Mouse (Mus musculus) embryonic fibroblast, embryonic 13.5 days (primary cell): ENCODE measurements around the gene Gm13757.

Experiments used
- CTCF ChIP-seq: IDR thresholded peaks from 2 replicates; pipeline ENCODE4 v1.5.1; 2011; ENCODE audit warnings: mild to moderate bottlenecking, control low read depth, low read length, moderate library complexity, borderline replicate concordance; ENCODE audit not compliant: insufficient read depth
- POLR2A ChIP-seq: IDR thresholded peaks from 2 replicates; pipeline ENCODE4 v1.6.1; 2011; ENCODE audit warnings: low read depth, mild to moderate bottlenecking, control low read depth, low read length, moderate library complexity

- TF ChIP-seq CTCF: no peak
- no peak for TF ChIP-seq POLR2A
Measured at GRCm38 (mm10) chr2:88483298-88483697, 34.4 kb upstream of the Gm13757 start, which contains the start of gene Olfr1184.
